Mouse (Mus musculus) MEL (cell line): Measurements from ENCODE around the gene Sfrp5. TPM values are rescaled to one million over a fixed set of nuclear protein-coding genes. Genes with fewer than 3 reads are reported as not detected.
A peak's percentile ranks its signal among the peaks of the same experiment; 100 is the strongest.

Experiments used
- DNase-seq: peaks from one replicate; pipeline ENCODE4 v3.0.0; 2011; ENCODE audit warnings: low read depth, low spot score
- H3K27ac ChIP-seq: 2 replicates; pipeline ENCODE4 v1.5.1; 2012; ENCODE audit warnings: low read depth, mild to moderate bottlenecking, control low read depth, low read length, moderate library complexity; ENCODE audit not compliant: control insufficient read depth
- H3K27me3 ChIP-seq, 2 experiments: fragments of 150-350 bp in 1 of 2; sonication (generic) in 1 of 2; 2 replicates each; pipeline ENCODE4 v1.6.1; 2012; ENCODE audit warnings: low read length in 2 of 2, mild to moderate bottlenecking in 2 of 2, improper control_type of control experiment in 1 of 2, moderate library complexity in 1 of 2; ENCODE audit not compliant: insufficient read depth in 2 of 2, control insufficient read depth in 1 of 2
- H3K36me3 ChIP-seq, 2 experiments: 2 replicates each; pipeline ENCODE4 v1.6.1; 2012 to 2014; ENCODE audit warnings: low read length in 2 of 2, improper control_type of control experiment in 1 of 2, inconsistent platforms in 1 of 2, mild to moderate bottlenecking in 1 of 2; ENCODE audit not compliant: insufficient read depth in 2 of 2, control insufficient read depth in 1 of 2
- H3K4me1 ChIP-seq, 2 experiments: fragments of 150-350 bp in 1 of 2; sonication (generic) in 1 of 2; 2 replicates each; pipeline ENCODE4 v1.6.1; 2012; ENCODE audit warnings: low read length in 2 of 2, improper control_type of control experiment in 1 of 2, mild to moderate bottlenecking in 1 of 2; ENCODE audit not compliant: insufficient read depth in 2 of 2, control insufficient read depth in 1 of 2
- H3K4me3 ChIP-seq, 2 experiments: fragments of 150-350 bp in 1 of 2; sonication (generic) in 1 of 2; 2 replicates each; pipeline ENCODE4 v1.5.1; 2012; ENCODE audit warnings: low read depth in 2 of 2, low read length in 2 of 2, mild to moderate bottlenecking in 2 of 2, moderate library complexity in 2 of 2, control low read depth in 1 of 2, improper control_type of control experiment in 1 of 2; ENCODE audit not compliant: control insufficient read depth in 1 of 2, insufficient read depth in 1 of 2
- H3K79me2 ChIP-seq: 2 replicates; pipeline ENCODE4 v1.6.1; 2012; ENCODE audit warnings: mild to moderate bottlenecking, low read length, moderate library complexity; ENCODE audit not compliant: control insufficient read depth, poor library complexity, insufficient read depth
- H3K9ac ChIP-seq: 2 replicates; pipeline ENCODE4 v1.6.1; 2012; ENCODE audit warnings: low read depth, mild to moderate bottlenecking, control low read depth, low read length, moderate library complexity; ENCODE audit not compliant: control insufficient read depth, poor library complexity, severe bottlenecking
- H3K9me3 ChIP-seq: fragments of 150-350 bp; sonication (generic); replicated peaks from 2 replicates; pipeline ENCODE4 v1.6.1; 2012; ENCODE audit warnings: mild to moderate bottlenecking, low read length, improper control_type of control experiment, moderate library complexity; ENCODE audit not compliant: insufficient read depth
- BHLHE40 ChIP-seq: IDR thresholded peaks from 2 replicates; pipeline ENCODE4 v1.6.1; 2012; ENCODE audit warnings: low read depth, mild to moderate bottlenecking, inconsistent platforms, low read length, improper control_type of control experiment, borderline replicate concordance
- CHD1 ChIP-seq: IDR thresholded peaks from 2 replicates; pipeline ENCODE4 v1.6.1; 2012; ENCODE audit warnings: low read depth, mild to moderate bottlenecking, inconsistent platforms, low read length, improper control_type of control experiment
- CHD2 ChIP-seq: IDR thresholded peaks from 2 replicates; pipeline ENCODE4 v1.6.1; 2011; ENCODE audit warnings: low read length, improper control_type of control experiment
- E2F4 ChIP-seq: IDR thresholded peaks from 2 replicates; pipeline ENCODE4 v1.6.1; 2011; ENCODE audit warnings: low read depth, low read length, improper control_type of control experiment, borderline replicate concordance
- ELF1 ChIP-seq: IDR thresholded peaks from 2 replicates; pipeline ENCODE4 v1.6.1; 2014; ENCODE audit warnings: low read depth, mild to moderate bottlenecking, inconsistent platforms, low read length, improper control_type of control experiment, moderate library complexity
- EP300 ChIP-seq, 2 experiments: IDR thresholded peaks; 2 replicates each; pipeline ENCODE4 v1.6.1; 2011; ENCODE audit warnings: improper control_type of control experiment in 2 of 2, low read length in 2 of 2, low read depth in 1 of 2, mild to moderate bottlenecking in 1 of 2
- ETS1 ChIP-seq: IDR thresholded peaks from 2 replicates; pipeline ENCODE4 v1.6.1; 2012; ENCODE audit warnings: low read depth, mild to moderate bottlenecking, inconsistent platforms, low read length, improper control_type of control experiment, moderate library complexity
- GABPA ChIP-seq: IDR thresholded peaks from 2 replicates; pipeline ENCODE4 v1.6.1; 2012; ENCODE audit warnings: low read depth, mild to moderate bottlenecking, inconsistent platforms, low read length, improper control_type of control experiment, moderate library complexity
- GATA1 ChIP-seq: IDR thresholded peaks from 2 replicates; pipeline ENCODE4 v1.6.1; 2011; ENCODE audit warnings: low read depth, low read length, improper control_type of control experiment
- HCFC1 ChIP-seq: IDR thresholded peaks from 2 replicates; pipeline ENCODE4 v1.6.1; 2012; ENCODE audit warnings: low read depth, mild to moderate bottlenecking, inconsistent platforms, low read length, improper control_type of control experiment, moderate library complexity
- JUND ChIP-seq: IDR thresholded peaks from 2 replicates; pipeline ENCODE4 v1.6.1; 2011; ENCODE audit warnings: low read depth, mild to moderate bottlenecking, improper control_type of control experiment, low read length
- KAT2A ChIP-seq: conservative IDR thresholded peaks from 2 replicates; pipeline ENCODE4 v1.6.1; 2012; ENCODE audit warnings: low read depth, low read length, improper control_type of control experiment, inconsistent platforms
- MAFK ChIP-seq: IDR thresholded peaks from 2 replicates; pipeline ENCODE4 v1.6.1; 2011; ENCODE audit warnings: low read depth, mild to moderate bottlenecking, low read length, improper control_type of control experiment, borderline replicate concordance
- MAZ ChIP-seq: IDR thresholded peaks from 2 replicates; pipeline ENCODE4 v1.6.1; 2012; ENCODE audit warnings: low read depth, mild to moderate bottlenecking, inconsistent platforms, low read length, improper control_type of control experiment
- MEF2A ChIP-seq: IDR thresholded peaks from 2 replicates; pipeline ENCODE4 v1.6.1; 2014; ENCODE audit warnings: low read depth, mild to moderate bottlenecking, inconsistent platforms, low read length, improper control_type of control experiment; ENCODE audit not compliant: poor library complexity, insufficient replicate concordance, severe bottlenecking; ENCODE audit errors: extremely low read depth
- MXI1 ChIP-seq: IDR thresholded peaks from 2 replicates; pipeline ENCODE4 v1.6.1; 2011; ENCODE audit warnings: mild to moderate bottlenecking, low read depth, low read length, improper control_type of control experiment
- MYB ChIP-seq: IDR thresholded peaks from 2 replicates; pipeline ENCODE4 v1.6.1; 2011; ENCODE audit warnings: mild to moderate bottlenecking, low read depth, low read length, improper control_type of control experiment
- MYC ChIP-seq: IDR thresholded peaks from 2 replicates; pipeline ENCODE4 v1.6.1; 2011; ENCODE audit warnings: low read depth, mild to moderate bottlenecking, low read length, improper control_type of control experiment, moderate library complexity
- NELFE ChIP-seq: IDR thresholded peaks from 2 replicates; pipeline ENCODE4 v1.6.1; 2011; ENCODE audit warnings: low read depth, low read length, improper control_type of control experiment
- POLR2A ChIP-seq, 2 experiments: IDR thresholded peaks; 2 replicates each; pipeline ENCODE4 v1.6.1; 2011 to 2012; ENCODE audit warnings: low read length in 2 of 2, mild to moderate bottlenecking in 2 of 2, control low read depth in 1 of 2, improper control_type of control experiment in 1 of 2, low read depth in 1 of 2, moderate library complexity in 1 of 2; ENCODE audit not compliant: control insufficient read depth in 1 of 2, insufficient read depth in 1 of 2, poor library complexity in 1 of 2
- POLR2AphosphoS5 ChIP-seq: IDR thresholded peaks from 2 replicates; pipeline ENCODE4 v1.6.1; 2012; ENCODE audit warnings: low read depth, borderline replicate concordance, mild to moderate bottlenecking, inconsistent platforms, low read length, moderate library complexity, mixed read lengths
- RAD21 ChIP-seq: IDR thresholded peaks from 2 replicates; pipeline ENCODE4 v1.6.1; 2011; ENCODE audit warnings: mild to moderate bottlenecking, low read depth, low read length, improper control_type of control experiment
- RCOR1 ChIP-seq: IDR thresholded peaks from 2 replicates; pipeline ENCODE4 v1.6.1; 2012; ENCODE audit warnings: low read depth, mild to moderate bottlenecking, inconsistent platforms, low read length, improper control_type of control experiment
- SIN3A ChIP-seq: IDR thresholded peaks from 2 replicates; pipeline ENCODE4 v1.6.1; 2012; ENCODE audit warnings: low read length, improper control_type of control experiment, inconsistent platforms
- SMC3 ChIP-seq: IDR thresholded peaks from 2 replicates; pipeline ENCODE4 v1.6.1; 2011; ENCODE audit warnings: low read depth, low read length, improper control_type of control experiment
- TAL1 ChIP-seq: IDR thresholded peaks from 2 replicates; pipeline ENCODE4 v1.6.1; 2012; ENCODE audit warnings: mild to moderate bottlenecking, inconsistent platforms, low read length, moderate library complexity, mixed read lengths
- TBP ChIP-seq: IDR thresholded peaks from 2 replicates; pipeline ENCODE4 v1.8.0; 2011; ENCODE audit warnings: low read depth, low read length, improper control_type of control experiment
- TCF12 ChIP-seq: IDR thresholded peaks from 2 replicates; pipeline ENCODE4 v1.6.1; 2014; ENCODE audit warnings: low read depth, mild to moderate bottlenecking, inconsistent platforms, low read length, improper control_type of control experiment, moderate library complexity
- ZC3H11A ChIP-seq: IDR thresholded peaks from 2 replicates; pipeline ENCODE4 v1.6.1; 2012; ENCODE audit warnings: low read depth, mild to moderate bottlenecking, inconsistent platforms, low read length, improper control_type of control experiment
- ZKSCAN1 ChIP-seq: IDR thresholded peaks from 2 replicates; pipeline ENCODE4 v1.6.1; 2012; ENCODE audit warnings: low read depth, mild to moderate bottlenecking, inconsistent platforms, low read length, improper control_type of control experiment, moderate library complexity
- ZMIZ1 ChIP-seq: IDR thresholded peaks from 2 replicates; pipeline ENCODE4 v1.6.1; 2012; ENCODE audit warnings: low read depth, mild to moderate bottlenecking, inconsistent platforms, low read length, improper control_type of control experiment, moderate library complexity
- ZNF384 ChIP-seq: IDR thresholded peaks from 2 replicates; pipeline ENCODE4 v1.6.1; 2012; ENCODE audit warnings: low read depth, mild to moderate bottlenecking, inconsistent platforms, low read length, improper control_type of control experiment
- polyA plus RNA-seq, 2 experiments: library from polyadenylated mRNA; stranded (reverse) in 1 of 2; unstranded in 1 of 2; fragments of >175 nt in 1 of 2; fragments of >200 nt in 1 of 2; gene quantifications; 2 replicates each; pipeline versions ENCODE4 v1.2.1 to v1.2.4; 2012; ENCODE audit warnings: low replicate concordance in 2 of 2, low read depth in 1 of 2; ENCODE audit not compliant: insufficient read length in 2 of 2, insufficient read depth in 1 of 2, missing spikeins in 1 of 2
- total RNA-seq: library from RNA; depleted of rRNA; stranded (reverse); fragments of 300-350 nt; gene quantifications from 2 replicates; pipeline ENCODE4 v1.2.3, GENCODE M21; 2012

Sfrp5 gene
- total and polyA plus RNA-seq, 3 experiments = 0.50 TPM; not detected in 2

GRCm38 (mm10) chr19:42176841-42177240 lies 25.2 kb downstream of the Sfrp5 start:
- H3K4me3 ChIP-seq = peak overlapping the region; percentile 1 to 15; a peak in 3 of 4 replicates
- no peak for TF ChIP-seq E2F4
- TF ChIP-seq ZMIZ1 = 0 out of 2 replicates have a peak, but pooled peaks have one; percentile 40
- TF ChIP-seq TBP = peak; percentile 45
- peak; percentile 75; the same call in 1 of the 2 replicates for TF ChIP-seq ZNF384
- peak; percentile 77 for TF ChIP-seq BHLHE40
- TF ChIP-seq NELFE = no peak
- TF ChIP-seq ETS1 = peak; percentile 96
- TF ChIP-seq RCOR1 = peak; percentile 98
- TF ChIP-seq MAFK = peak; percentile 77; the same call in 1 of the 2 replicates
- TF ChIP-seq MYB = peak; percentile 77
- TF ChIP-seq MEF2A = peak; percentile 51; the same call in 1 of the 2 replicates
- no peak for TF ChIP-seq RAD21
- no peak for TF ChIP-seq SMC3
- TF ChIP-seq JUND = no peak
- peak; percentile 46; the same call in 1 of the 2 replicates for TF ChIP-seq MAZ
- TF ChIP-seq ZKSCAN1 = no peak; the same call in 1 of the 2 replicates
- TF ChIP-seq GABPA = no peak
- TF ChIP-seq MYC = peak; percentile 66; the same call in 1 of the 2 replicates
- TF ChIP-seq EP300 (IDR thresholded peaks at IDR 0.05; ENCODE audit: low read depth in 1 of 2, low read length in 2 of 2) = peak; percentile 99
- no peak for TF ChIP-seq ZC3H11A
- TF ChIP-seq KAT2A = 0 out of 2 replicates have a peak, but pooled peaks have one; percentile 14
- peak; percentile 93 for TF ChIP-seq SIN3A
- TF ChIP-seq CHD1 = no peak
- peak; percentile 65; the same call in 1 of the 2 replicates for TF ChIP-seq ELF1
- no peak for TF ChIP-seq CHD2
- TF ChIP-seq TCF12 = peak; percentile 100
- TF ChIP-seq POLR2AphosphoS5 = no peak
- TF ChIP-seq TAL1 = peak; percentile 99
- peak in 1 of 2 experiments; percentile 37; a peak in 1 of 4 replicates for TF ChIP-seq POLR2A (IDR thresholded peaks at IDR 0.05; ENCODE audit: control insufficient read depth in 1 of 2, insufficient read depth in 1 of 2, low read depth in 1 of 2, low read length in 2 of 2, poor library complexity in 1 of 2)
- TF ChIP-seq GATA1 = peak; percentile 99
- TF ChIP-seq HCFC1 = peak; percentile 58
- peak; percentile 69 for TF ChIP-seq MXI1
- peak overlapping the region; percentile 40 for H3K9ac ChIP-seq

More at GRCm38 (mm10) chr19:42176841-42177240, 25.2 kb downstream of the Sfrp5 start:
- Histone ChIP-seq H3K27me3 (no peaks in the 10 kb centered on the region), H3K9me3 (no peaks in the 10 kb centered on the region), H3K79me2 (peaks cover 5% of the 10 kb centered on the region; the same call in 1 of the 2 replicates), H3K36me3 (peaks cover 4 to 28% of the 10 kb centered on the region in 2 experiments), H3K4me1 (peaks cover 22 to 27% of the 10 kb centered on the region in 2 experiments), H3K27ac (peak overlapping the region; percentile 85)
- DNase-seq = peak; percentile 96
